Mouse (Mus musculus) bone marrow, adult 2 months (tissue): ENCODE results near the gene Iqcn.

Source experiments
- CTCF ChIP-seq: fragments of 200-500 bp; IDR thresholded peaks from 2 replicates; pipeline ENCODE4 v1.5.1; 2011; ENCODE audit warnings: low read length, control low read depth; ENCODE audit not compliant: control insufficient read depth, insufficient read depth
- POLR2A ChIP-seq: fragments of 200-500 bp; IDR thresholded peaks from 2 replicates; pipeline ENCODE4 v1.6.1; 2011; ENCODE audit warnings: low read depth, mild to moderate bottlenecking, control low read depth, low read length, borderline replicate concordance; ENCODE audit not compliant: control insufficient read depth

DNA sequence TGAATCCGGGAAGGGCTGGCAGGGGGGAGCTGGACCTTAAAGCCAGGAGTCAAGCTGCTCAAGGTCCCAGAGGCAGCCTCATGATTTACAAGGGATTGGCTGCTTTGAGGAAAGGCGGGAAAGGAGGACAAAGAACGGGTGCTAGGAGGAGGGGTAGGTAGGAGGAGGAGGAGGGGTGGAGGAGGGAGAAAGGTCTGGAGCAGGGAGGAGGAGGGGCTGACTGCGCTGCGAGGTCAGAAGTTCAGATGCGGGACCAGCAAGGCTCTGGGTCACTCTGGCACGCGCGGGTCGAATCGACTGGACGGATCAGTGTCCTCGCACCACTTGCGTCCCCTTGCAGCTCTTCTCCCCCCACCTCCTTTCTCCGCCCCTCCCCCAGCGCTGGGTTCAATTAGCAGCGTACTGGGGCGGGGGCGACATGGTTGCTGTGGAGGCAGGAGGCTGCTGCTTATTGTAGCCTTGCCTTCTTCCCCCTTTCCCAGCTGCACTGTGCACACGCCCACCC lies 11.5 kb upstream of the Iqcn start:
- TF ChIP-seq POLR2A, result no peak
- no peak for TF ChIP-seq CTCF
